Mouse (Mus musculus): Measurements from ENCODE around the gene Tbxa2r. TPM values are rescaled to one million over a fixed set of nuclear protein-coding genes. Genes with fewer than 3 reads are reported as not detected.

Gene Tbxa2r
- total RNA-seq (2021) = 1 to 10 TPM; 5.3 to 7.9 TPM
- long read RNA-seq, experiment 1, transcript Tbxa2r-201 (3 exons, 1,765 nt) = major isoform, 10 of 19 reads
- long read RNA-seq, experiment 1, transcript Tbxa2r-202 (4 exons, 1,919 nt) = minor isoform, 5 of 19 reads
- long read RNA-seq, experiment 1, partial matches to known transcripts = 2 of 19 reads
- long read RNA-seq, experiment 1, other reads (novel, unspliced or antisense) = 2 of 19 reads
- long read RNA-seq, experiment 2, transcript Tbxa2r-201 (3 exons, 1,765 nt) = major isoform, 6 of 9 reads
- long read RNA-seq, experiment 2, partial matches to known transcripts = 0 of 9 reads
- long read RNA-seq, experiment 2, other reads (novel, unspliced or antisense) = 3 of 9 reads

DNA sequence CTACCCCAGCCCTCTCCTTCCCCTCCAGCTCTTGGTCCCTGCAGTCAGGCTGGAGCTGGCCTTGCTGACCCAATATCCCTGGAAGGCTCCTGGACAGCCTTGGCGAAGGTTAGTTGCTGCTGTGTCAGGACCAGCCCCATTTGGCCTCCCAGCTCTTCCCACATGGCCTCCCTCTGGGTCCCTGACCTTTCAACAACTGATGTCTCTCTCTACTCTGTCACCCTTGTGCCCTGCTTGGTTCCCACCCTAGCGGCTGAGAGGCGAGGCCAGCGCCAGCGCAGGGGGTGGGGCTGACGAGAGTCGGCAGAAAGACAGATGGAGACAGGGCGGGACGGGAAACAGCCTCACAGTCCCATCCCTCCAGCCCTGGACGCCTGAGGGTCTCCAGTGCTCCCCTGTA lies at the start of gene Tbxa2r:
Gene Tbxa2r (plus strand): TSS at position 346 of the 400 bp plus-strand sequence.
- DNase-seq = peak; percentile 70 to 79
- intact Hi-C loops (cut with DNase I) = no loop called here

DNA sequence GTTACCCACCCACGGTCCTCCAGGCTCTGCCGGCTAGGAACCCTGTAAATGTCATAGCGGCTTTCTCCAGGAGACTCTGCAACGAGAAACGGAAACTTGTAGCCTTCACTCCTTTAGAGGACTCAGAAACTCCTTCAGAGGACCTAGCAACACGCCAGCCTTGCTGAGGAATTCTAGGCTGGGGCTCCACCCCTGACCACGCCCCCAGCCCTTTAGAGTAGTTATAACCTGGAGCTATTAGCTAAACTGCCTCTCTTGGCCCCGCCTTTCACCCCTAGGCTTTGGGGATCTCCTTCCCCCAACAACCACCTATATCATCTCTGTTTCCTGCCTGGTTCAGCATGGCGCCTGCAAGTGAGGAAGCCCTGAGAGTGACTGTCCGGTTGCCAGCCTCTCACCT lies 49.0 kb upstream of the Tbxa2r start:
- intact Hi-C loops (cut with DNase I) = no loop called here
- no peak for DNase-seq

DNA sequence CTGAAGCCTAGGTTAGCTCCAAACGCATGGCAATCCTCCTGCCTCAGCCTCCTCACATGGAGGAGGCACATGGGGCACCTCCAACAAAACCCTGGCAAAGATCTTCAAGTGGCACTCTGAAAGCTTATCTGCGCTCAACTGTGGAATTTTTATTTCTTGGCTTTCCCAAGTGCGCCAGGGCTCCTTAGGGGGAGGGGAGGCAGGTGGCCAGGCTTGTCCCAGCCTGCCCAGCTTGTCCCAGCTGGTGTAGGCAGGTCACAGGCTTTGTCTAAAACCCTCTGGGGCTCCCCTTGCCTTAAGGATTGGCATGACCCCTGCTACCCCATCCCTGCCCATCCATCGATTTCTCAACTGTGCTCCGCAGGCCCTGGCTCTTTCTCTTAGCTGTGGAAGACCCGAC lies 44.3 kb upstream of the Tbxa2r start:
- no peak for DNase-seq
- intact Hi-C loops (cut with DNase I) = no loop called here

DNA sequence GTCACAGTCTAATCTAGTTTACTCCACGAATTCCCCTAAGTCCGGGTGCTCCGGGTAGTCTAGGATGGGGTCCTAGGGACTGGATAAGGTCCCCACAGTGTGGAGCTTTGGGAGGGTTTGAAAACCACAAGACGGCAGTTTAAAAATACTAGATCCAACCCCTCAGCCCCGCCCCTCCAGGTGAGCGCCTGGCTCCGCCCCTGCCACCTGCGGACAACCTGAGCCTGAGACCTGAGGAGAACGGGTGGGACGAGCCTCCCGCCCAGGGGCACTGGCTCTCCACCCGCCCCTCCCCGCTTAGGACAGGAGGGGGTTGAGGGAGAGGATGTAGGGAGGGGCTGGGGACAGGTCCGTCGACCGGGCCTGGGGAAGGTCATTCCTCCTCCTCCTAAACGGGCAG lies 43.8 kb upstream of the Tbxa2r start:
- intact Hi-C loops (cut with DNase I) = no loop called here
- no peak for DNase-seq

DNA sequence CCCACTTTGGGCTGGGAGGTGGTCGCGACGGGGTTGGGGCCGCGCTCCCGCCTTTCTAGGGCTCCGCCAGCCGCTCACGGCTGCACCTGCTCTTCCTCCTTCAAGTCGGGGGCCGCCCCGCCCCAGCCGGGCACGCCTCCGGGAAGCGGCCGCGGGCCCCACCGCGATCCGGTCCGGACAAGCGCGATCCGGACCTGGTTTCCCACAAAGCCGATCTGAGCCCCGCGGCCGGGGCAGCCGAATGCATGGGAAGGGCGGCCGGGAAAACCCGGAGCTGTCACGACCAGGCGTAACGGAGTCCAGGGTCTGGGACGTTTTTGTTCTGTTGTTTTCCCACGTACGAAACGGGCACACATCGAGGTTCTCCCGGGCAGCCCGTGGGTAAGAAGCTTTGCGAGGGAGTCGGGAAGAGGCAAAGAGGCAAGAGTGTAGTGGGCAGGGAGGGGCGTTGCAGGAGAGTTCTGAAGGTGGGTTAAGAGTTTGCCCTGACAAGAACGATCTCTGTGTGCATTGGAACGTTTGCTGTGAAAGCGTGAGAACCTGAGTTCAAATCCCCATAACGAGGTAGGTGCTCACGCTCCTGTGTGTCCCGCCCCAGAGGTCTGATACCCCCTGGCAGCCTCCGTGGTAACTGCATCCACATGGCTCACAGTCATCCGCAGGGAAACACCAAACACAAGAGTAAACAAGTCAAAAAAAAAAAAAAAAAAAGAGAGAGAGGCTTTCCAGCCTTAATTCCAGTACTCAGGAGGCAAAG lies 42.7 kb upstream of the Tbxa2r start:
- peak; percentile 92 to 97 for DNase-seq
- intact Hi-C loops (cut with DNase I) = loop anchor here (2.0 kb wide), 1 partner anchor 41 kb away; no protein-coding TSS in a partner anchor

DNA sequence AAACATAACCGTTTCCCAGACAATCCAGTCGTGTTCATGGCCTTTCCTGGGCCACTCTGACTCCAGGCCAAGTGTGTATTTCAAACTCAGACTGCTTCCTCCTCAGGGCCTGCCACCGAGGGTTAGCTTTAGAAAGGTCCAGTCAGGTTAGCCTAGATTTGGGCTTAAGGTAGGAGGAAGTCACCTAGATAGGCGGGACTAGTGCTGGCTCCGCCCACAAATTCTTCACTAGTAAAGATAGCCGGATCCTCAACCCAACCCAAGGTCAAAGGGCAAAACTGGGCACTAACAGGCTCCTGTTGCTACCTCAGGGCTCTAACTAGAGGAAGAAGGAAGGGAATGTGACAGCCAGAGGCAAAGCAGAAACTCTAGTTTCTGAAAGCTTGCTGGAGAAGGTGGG lies 41.9 kb upstream of the Tbxa2r start:
- intact Hi-C loops (cut with DNase I) = loop anchor here (2.0 kb wide), 1 partner anchor 42 kb away; no protein-coding TSS in a partner anchor
- no peak for DNase-seq

DNA sequence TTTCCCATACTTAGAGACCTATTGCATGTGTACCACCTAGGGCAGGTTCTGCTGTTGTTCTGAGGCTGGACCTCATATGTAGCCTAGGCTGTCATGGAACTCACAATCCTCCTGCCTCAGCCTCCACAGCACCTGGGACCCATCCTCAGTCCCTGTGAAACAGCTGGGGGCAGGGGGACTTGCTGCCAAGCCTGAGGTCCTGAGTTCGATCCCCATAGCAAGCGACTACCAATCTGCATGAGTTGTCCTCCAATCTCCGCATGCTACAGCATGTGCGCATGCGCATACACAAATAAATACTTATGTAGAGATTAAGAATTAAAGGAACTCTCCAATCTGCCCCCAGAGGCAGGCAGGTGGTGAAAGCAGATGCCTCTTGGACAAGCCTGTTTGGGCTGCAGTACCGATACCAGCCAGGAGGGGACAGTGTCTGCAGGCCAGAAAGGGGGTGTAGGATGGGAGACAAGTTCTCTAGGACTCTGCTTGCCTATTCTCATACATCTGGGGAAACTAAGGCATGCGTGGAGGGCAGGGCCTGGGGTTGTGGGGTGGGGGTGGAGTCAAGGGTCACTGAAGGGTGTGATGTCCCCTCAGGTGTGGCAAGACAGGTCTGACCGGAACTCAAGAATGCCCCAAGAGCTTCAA lies 40.9 kb upstream of the Tbxa2r start:
- intact Hi-C loops (cut with DNase I) = loop anchor here (2.0 kb wide), 3 partner anchors 43 to 163 kb away; partner anchors contain the start of gene Gipc3
- peak; percentile 52 to 78 for DNase-seq

DNA sequence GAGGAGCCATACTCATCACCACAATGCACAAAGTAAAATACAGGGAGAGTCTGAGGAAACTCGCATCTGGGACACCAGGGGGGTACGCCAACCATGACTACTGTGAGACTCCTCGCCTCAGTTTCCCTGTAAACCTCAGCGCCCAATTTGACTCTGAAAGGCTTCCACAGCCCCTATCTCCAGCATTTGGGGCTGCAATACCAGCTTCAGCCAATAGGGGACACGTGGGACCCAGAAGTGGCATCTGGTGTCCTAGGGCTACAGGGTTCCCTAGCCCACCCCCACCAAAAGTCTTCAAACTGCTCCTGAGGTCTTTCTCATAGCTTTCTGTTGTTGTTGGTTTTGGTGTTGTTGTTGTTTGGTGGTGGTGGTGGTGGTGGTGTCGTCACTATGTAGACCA lies 39.9 kb upstream of the Tbxa2r start:
- intact Hi-C loops (cut with DNase I) = loop anchor here (2.0 kb wide), 2 partner anchors 54 to 162 kb away; partner anchors contain the start of gene Gipc3
- peak in 1 of 2 experiments; percentile 64 for DNase-seq

DNA sequence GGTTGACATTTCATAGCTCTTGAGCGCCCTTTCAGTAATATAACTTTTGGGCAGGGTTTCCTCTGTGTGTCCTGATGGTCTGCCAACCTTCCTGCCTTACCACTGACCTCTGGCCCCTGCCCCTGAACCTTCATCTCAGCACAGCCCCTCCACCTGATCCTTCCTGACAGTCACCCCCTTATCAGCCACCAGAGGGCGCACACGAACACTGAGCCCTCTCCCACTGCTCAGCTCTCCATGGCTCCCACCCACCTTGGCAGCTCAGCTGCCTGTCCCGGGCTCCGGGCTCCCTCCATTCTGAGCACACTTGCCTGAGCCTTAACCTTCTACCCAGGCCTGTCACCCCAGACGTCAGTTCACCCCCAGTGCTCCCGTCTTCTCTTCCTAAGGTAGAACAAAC lies 39.3 kb upstream of the Tbxa2r start:
- intact Hi-C loops (cut with DNase I) = loop anchor here (1.0 to 2.0 kb wide), 3 partner anchors 16 to 162 kb away; partner anchors contain the start of gene Gipc3
- peak; percentile 75 to 77 for DNase-seq

DNA sequence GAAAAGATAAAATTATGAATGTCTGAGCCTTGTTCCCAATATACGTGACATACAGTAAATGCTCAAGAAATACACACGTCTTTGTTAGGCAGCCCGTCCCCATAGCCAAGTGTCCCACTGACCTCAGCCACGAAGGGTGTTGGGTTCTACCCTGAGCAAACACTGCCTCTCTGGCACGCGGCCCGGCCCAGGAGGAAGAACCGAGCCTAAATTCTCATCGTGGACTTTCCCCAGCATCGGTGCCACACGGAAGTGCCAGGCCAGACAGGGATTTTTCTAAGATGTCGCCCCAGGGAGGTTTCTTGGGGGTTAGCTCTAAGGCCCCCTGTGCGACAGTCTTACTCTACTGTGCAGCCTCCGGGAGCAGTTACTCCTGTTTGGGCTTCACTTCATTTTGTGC lies 38.7 kb upstream of the Tbxa2r start:
- no peak for DNase-seq
- intact Hi-C loops (cut with DNase I) = loop anchor here (1.0 to 2.0 kb wide), 3 partner anchors 15 to 161 kb away; partner anchors contain the start of gene Gipc3

DNA sequence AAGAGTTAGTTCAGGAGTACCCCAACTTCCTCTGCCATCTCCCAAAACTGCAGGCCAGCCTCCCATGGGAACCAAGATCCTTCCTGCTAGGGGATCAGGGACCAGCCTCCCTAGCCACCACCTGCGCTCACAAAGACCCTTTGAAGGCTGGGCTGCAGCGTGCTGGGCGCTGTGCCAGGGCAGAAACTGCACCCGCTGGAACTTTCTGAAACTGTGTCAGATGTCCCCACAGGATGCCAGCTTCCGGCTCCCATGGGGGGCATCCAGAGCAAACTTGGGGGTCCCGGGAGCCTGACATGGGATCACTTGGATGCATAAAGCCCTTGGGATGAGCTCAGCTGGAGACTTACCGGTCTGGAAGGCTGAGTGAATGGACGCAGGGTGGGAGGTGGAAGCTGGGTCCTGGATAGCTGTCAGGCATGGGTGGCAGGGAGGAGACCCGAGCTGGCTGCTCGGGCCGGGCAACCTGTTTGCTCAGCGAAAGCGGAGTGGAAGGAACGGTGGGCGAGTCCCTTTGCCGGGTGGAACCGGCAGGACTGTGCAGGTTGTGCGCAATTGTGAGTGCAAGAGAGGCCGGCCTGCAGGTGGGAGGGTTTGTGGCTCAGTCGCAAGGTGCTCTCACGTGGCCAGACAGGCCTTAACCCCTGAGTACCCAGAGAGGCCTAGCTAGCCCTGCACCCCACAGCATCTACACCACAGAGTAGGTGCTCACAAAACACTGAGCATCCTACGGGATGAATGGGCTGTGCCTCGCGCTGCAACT lies 37.7 kb upstream of the Tbxa2r start:
- DNase-seq = no peak
- intact Hi-C loops (cut with DNase I) = no loop called here

DNA sequence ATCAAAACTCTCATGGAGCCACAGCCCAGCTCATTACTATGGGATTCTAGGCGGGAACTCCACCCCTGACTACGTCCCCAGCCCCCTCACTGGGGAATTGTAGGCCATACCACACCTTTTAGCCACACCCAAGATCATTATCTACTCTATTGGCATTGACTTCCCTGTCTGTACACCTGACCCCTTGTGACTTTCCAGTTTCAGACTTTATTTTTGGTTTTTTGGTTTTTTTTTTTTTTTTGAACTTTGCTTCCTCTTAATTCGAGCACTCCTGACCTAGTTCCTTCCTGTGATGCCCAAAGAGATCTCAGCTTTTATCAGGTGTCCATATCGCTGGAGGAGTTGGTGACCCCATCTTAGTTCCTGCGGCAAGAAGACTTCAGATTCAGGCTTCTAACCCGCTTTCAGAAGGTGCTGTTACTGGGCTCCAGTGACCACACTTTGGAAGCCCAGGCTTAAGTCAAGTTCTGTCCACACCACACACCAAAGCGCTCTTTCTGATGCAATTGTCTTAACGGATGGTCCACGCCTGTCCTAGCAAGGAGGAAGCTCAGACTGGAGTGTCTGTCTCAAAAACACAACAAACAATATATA lies 36.9 kb upstream of the Tbxa2r start, which contains the start of gene Tjp3:
Gene Tjp3 (minus strand): TSS at position 71 of the 594 bp plus-strand sequence.
- no peak for DNase-seq
- intact Hi-C loops (cut with DNase I) = no loop called here

DNA sequence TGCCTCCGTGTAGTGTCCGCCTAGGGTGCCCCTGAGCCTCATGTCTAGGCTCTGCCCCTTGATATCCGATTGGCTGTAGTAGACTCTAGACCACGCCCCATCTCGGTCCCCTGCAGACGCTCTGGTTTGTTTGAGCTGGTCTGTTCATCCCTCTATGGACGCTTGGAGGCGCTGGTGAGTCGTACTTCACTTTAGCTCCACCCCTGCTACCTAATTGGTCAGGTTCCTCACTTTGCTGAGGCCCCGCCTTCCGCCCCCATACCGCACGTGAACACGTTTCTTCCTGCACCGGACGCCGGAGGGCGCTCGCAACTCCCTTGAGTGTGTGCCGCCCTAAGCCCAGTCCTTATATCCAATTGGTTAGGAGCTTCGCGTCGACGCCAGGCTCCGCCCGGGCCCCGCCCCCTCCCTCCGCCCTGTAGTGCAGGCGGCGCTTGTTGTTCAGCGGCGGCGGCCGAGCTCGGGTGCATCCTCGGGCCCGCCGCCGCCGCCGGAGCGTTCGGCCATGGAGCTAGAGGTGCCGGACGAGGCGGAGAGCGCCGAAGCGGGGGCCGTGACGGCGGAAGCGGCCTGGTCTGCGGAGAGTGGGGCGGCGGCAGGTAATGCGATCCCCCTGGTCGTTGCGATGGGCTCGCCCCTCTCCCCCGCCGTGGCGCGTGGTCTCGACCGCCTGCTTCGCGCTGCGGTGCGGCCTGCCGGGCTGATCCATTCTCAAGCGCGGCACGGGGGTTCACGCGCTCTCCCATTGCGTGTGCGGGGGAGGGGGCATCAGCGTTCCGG lies 35.8 kb upstream of the Tbxa2r start, which contains the start of gene Pip5k1c:
Gene Pip5k1c (plus strand): TSS at position 410 of the 780 bp plus-strand sequence.
- intact Hi-C loops (cut with DNase I) = no loop called here
- DNase-seq = peak; percentile 99

DNA sequence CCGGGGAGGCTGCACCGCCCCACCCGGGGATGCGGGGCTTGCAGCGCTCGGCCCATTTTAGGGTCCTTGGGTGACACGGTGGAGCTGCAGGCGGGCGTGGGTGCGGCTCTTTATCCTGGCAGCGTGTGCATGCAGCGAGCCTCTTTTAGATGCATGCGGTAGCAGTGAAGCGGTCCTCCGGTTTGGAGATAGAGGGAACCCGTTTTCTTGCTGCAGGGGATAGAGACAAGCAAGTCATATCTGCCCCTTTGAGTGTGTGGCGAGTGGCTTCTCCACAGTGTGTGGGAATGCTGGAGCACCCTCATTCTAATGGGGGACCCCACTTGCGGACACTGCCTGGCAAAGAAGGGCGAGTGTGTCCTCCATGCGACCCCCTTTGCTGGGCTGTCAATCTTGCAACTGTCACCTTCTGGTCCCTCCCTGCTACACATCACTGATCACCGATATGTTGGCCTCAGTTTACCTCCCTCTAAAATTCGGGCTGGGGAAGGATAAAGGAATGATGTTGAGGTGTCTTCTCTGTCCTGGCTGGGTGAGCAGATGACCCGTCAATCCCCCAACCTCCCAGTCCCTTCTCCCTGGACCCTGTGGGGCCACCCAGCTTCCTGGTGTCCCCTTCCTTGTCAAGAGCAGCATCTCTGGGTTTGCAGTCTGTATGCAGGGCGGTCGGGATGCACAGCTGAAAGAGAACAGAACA lies 35.0 kb upstream of the Tbxa2r start:
- intact Hi-C loops (cut with DNase I) = no loop called here
- DNase-seq = no peak

DNA sequence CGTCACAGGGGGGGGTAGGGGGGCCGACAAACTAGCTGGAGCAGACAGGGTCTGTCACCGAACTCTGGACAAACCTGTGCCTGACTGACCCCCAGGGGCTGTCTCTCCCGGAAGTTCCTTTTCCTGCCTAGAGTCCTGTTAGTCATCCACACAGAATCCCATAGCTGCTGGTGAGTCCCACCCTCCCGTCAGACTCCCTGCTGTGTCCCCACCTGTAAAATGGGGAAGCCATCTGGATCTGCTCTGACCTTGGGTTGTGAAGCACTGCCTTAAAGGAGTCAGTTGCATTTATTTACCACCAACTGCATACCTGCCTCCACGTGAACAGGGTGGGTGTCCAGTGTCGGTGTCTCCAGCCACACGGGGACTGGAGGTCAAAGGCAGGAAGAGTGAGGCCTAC lies 34.1 kb upstream of the Tbxa2r start:
- no peak for DNase-seq
- intact Hi-C loops (cut with DNase I) = no loop called here

DNA sequence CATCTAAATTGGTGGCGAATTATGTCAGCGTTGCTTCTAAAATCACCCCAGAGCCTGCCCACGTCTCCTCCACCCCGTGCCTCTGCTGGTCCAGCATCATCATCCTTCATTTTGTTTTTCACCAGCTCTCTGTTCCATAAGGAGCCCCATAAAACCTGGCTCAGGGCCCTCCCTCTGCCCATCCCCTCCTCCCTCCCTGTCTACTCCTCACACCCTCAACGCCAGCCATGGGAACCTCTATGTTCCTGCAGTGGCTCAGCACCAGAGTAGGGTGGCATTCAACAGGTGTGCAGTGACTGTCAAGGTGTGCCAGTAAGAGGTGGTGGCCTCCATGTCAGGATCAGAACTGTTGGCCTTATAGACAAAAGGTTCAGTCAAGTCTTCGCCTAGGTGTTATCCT lies 33.3 kb upstream of the Tbxa2r start:
- intact Hi-C loops (cut with DNase I) = no loop called here
- DNase-seq = no peak

DNA sequence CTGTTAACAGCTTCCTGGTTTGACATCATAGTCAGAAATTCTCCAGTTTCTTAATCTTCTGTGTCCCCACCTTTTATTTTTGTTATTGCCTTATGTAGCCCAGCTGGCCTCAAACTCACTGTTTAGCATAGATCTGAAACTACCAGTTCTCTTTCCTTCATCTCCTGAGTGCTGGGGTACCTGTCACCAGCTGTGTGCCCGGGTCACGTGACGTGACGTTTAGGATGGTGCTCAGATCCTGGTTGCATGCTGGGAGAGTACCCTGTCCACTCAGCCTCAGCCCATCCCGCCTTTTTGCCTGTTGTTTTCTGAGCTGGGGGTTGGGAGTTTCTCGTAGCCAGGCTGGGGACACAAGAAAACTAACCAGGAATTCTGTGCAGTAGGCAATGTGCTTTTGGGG lies 31.3 kb upstream of the Tbxa2r start:
- intact Hi-C loops (cut with DNase I) = no loop called here
- DNase-seq = no peak

DNA sequence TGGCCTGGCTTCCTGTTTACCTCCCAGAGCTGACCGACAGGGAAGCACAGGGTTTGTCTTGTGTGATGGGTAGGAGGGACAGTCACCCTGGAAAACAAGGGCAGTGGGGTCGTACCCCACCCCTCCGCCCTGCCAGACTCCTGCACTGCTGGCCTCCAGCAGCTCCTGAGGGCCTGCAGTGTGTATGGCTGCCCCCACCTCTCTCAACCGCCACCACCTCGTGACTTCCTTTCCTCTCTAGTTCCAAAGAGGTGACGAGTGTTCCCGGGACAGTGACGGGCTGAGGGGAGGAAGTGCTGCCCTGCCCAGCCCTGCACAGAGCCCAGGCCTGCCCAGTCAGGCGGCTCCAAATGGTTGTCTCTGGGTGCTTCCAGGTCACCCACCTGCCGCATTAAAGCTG lies 30.7 kb upstream of the Tbxa2r start:
- DNase-seq = peak; percentile 58 to 60
- intact Hi-C loops (cut with DNase I) = no loop called here
